Mouse (Mus musculus) embryo, embryonic 11 days (tissue): ENCODE data around the gene Eif2b4.

Experiments used
- DNase-seq: peaks from one replicate; pipeline ENCODE4 v3.0.0-alpha.2; 2015

The Eif2b4 gene

GRCm38 (mm10) chr5:31153516-31154151, 39.6 kb downstream of the Eif2b4 start:
- no peak for DNase-seq

GRCm38 (mm10) chr5:31151746-31152145, 41.5 kb downstream of the Eif2b4 start:
- no peak for DNase-seq

DNA sequence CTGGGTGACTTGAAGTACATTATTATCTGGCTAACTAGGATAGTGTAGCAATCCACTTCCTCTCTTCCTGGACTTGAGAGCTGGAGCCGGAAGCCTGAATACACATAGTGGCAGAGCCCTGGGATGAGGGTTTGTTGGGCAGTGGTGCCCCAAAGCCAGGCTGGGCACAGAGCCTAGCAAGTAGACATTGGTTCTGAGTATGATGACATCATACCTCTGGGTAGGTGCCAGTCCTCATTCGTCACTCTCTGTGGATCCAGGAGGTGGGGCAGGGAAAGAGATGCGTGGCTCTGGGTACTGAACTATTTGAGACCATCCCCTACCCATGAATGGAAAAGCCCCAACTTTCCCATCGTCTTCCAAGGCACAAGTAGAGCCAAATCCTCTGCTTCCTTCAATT, 43.4 kb downstream of the Eif2b4 start:
- no peak for DNase-seq

- DNase-seq = peak; percentile 58
Measured at GRCm38 (mm10) chr5:31138968-31139425, 54.2 kb downstream of the Eif2b4 start.

DNA sequence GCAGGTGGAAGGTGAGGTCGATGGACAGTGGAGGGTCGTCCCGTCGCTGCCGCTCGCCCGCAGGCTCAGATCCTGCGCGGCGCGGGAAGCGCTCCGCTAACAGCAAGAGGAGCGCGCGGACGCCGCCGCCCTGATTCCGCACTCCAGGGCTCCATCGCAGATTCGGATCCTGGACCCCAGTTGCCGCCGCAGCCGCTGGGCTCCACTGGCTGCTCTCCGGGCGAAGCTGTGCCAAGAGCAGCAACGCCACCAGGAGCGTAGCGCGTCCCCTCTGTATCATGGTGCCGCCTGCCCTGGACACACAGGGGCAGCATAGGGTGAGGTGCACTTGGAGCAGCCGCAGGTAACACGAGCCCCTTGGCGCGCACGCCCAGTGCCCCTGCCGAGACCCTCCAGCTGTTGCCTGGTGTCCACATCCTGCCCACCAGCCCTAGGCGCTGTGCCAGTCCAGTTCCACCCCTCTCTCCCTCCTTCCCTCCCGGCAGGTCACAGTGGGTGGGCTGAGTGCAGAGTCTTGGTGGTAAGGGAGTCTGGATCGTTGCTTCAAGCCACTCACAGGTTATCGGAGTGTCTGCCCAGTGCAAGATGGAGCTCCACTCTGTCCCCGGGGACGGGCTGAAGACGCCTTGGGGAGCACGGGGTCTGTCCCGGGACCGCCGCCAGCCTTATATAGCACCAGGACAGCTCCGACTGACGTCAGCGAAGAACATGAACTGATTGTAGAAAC, 54.8 kb downstream of the Eif2b4 start, which contains the start of gene Ucn:
Gene Ucn (minus strand): TSS at position 589 of the 727 bp plus-strand sequence.
- peak; percentile 35 for DNase-seq

- peak; percentile 16 for DNase-seq
Measured at GRCm38 (mm10) chr5:31137658-31138057, 55.6 kb downstream of the Eif2b4 start.
